Mouse (Mus musculus) brown adipose tissue, adult 24 weeks (tissue): ENCODE measurements around the gene Dnajc22. TPM values are rescaled to one million over a fixed set of nuclear protein-coding genes. Genes with fewer than 3 reads are reported as not detected.

ENCODE experiments used
- H3K27ac ChIP-seq: fragments of 200-500 bp; replicated peaks from 2 replicates; pipeline ENCODE4 v1.5.1; 2012; ENCODE audit warnings: low read depth, mild to moderate bottlenecking, low read length
- H3K4me1 ChIP-seq: fragments of 200-500 bp; 2 replicates; pipeline ENCODE4 v1.6.1; 2012; ENCODE audit warnings: low read length, mixed read lengths; ENCODE audit not compliant: control insufficient read depth, insufficient read depth, insufficient read length
- H3K4me3 ChIP-seq: fragments of 200-500 bp; 2 replicates; pipeline ENCODE4 v1.5.1; 2012; ENCODE audit warnings: low read depth, mild to moderate bottlenecking, low read length, moderate library complexity; ENCODE audit not compliant: insufficient read depth
- polyA plus RNA-seq: library from polyadenylated mRNA; stranded (reverse); fragments of >200 nt; gene quantifications from 2 replicates; pipeline ENCODE4 v1.2.4, GENCODE M21; 2012; ENCODE audit not compliant: missing spikeins, insufficient read depth, insufficient read length

The Dnajc22 gene
- polyA plus RNA-seq, 1 experiment = 9.6 TPM

DNA sequence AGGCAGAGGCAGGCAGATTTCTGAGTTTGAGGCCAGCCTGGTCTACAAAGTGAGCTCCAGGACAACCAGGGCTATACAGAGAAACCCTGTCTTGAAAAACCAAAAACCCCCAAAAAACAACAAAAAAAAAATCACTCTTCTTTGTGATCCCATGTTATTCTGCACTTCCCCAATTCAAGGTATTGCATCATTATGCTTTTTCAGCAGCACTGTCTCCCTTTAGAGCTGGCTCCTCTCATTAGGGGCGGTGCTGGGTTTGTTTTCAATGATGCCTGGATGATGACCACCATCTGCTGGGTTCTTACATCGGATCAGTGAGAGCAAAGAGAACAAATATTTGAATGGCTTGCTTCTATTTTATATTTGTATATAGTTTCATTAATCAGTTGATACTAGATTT, 29.7 kb downstream of the Dnajc22 start:
- Histone ChIP-seq H3K27ac (no peak overlapping the region), H3K4me1 (no peaks in the 10 kb centered on the region), H3K4me3 (no peak overlapping the region)

DNA sequence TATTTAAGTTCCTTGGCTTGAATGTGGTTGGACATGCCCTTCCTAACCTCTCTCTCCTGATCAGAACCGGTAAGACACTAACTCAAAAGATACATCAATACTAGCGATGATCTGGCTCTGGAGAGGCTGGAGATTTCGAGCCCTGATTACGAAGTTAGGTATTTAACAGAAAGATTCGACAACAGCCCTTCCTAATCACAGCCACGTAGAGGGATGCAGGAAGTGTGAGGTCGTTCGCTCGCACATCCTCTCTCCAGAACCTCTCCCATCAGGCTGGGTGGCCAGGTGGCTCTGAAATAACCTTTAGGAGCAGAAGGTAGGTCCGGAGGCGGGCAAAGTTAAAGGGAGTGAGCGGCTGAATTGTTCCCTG, 32.7 kb downstream of the Dnajc22 start, which contains the start of gene Spats2:
Spats2 (plus strand) TSS at position 206 of the 370 bp plus-strand sequence.
- H3K4me3 ChIP-seq = peak within 1 kb of the TSS; percentile 98
- H3K4me1 ChIP-seq = no peaks in the 10 kb centered on the region
- H3K27ac ChIP-seq = peak within 1 kb of the TSS; percentile 80

DNA sequence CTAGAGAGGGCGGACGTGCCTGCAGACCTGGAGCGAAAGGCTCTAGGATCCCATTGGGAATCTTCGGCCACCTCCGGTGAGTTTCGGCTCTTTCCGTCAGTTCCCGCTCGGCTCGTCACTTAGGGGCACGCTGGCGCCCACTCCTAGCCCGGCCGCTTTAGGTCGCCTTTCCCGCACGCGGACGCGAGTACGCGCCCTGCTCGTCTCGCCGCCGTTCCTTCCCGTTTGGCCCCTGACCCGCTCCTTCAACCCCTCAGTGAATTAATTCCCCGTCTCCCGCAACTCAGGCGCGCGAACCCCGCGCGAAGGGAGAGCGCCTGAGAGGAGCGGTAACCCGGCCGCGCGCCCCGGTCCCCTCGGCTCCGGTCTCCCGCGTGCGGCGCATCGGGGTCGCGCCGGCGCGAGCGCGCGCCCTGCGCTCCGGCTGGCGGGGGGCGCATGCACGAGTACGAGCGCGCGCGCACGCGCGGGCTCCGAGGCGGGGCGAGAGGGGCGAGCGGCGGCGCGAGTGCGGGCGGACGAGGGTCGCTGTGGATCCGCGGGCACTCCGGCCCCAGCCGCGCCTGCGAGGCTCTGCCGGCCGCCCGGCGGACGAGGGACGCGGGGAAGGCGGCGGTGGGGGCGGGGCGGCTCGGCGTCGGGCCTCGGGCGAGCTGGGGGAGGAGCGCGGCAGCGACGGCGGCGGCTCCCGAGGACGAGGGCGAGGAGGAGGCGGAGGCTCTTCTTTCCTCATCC, 33.3 kb downstream of the Dnajc22 start:
- Histone ChIP-seq H3K27ac (peak overlapping the region; percentile 80), H3K4me1 (no peaks in the 10 kb centered on the region), H3K4me3 (peak overlapping the region; percentile 98)

DNA sequence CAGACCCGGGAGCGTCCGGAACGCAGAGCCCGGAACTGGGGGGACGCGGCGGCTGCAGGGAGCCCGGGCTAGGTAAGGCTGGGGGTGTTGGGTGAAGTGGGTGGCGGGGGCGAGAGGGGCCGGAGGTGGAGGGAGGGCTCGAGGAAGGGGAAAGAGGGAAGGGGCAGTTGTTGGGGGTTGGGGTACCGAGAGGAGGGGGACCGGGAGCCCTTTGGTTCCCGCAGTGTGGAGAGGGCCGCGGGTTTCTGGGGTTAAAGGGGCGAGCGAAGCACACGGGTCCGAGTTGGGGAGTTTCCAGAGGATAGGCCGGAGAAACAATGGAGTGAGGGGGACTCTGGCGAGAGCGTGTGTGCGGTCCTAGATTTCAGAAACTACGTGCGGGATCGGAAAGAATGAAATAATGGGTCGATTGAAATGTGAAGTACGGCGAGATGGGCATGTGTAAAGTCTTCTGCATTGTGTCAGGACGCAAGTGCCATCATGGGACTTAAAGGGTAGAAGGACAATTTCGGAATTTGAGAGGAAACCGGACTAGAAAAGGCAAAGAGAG, 33.9 kb downstream of the Dnajc22 start:
- Histone ChIP-seq H3K4me1 (no peaks in the 10 kb centered on the region), H3K27ac (no peak overlapping the region), H3K4me3 (peak overlapping the region; percentile 98)

DNA sequence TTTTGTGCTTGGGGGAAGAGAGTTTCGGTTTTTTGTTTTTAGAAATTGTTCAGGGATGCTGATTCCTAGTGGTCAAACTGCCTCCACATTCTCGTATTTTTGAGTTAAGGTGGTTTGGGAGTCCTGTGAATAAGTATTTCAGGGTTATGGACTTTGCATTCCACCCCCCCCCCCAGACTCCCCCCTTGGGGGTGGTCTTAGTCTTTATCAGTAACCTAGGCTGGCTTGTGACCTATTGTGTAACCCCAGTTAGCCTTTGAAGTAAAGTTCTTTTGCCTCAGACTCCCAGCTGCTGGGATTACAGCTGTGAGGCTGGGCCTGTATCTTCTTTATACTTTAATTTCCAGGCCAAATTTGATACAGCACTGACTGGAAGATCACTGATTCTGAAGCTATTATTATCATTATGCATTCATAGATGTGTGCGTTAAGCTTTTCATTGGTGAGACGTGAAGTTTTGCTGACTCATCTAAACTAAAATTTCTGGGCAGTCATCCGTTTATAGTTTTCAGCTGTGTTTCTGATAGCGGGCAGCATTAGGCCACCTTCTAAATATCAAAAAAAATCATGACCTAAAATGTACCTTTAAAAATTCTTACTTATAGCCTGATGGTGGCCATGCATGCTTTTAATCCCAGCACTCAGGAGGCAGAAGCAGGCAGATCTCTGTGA, 35.0 kb downstream of the Dnajc22 start:
- no peak overlapping the region for H3K27ac ChIP-seq
- H3K4me3 ChIP-seq = no peak overlapping the region
- H3K4me1 ChIP-seq = no peaks in the 10 kb centered on the region

DNA sequence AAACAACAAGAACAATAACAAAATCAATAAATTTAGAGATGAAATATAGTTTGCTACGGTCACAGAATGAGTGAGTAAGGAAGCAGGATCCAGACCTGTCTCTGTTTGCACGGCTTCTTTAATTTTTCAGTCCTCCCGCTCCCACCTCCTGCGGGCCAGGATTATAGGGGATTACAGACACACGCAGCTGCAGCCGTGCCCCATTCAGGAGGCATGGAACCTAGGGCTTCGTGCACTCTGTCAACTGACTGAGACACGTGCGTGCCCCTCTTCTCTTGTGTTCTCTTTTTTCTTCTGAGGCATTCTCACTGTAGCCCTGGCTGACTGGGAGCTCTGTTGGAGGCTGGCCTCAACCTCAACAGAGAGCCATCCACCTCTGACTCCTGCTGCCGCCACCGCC, 36.5 kb downstream of the Dnajc22 start:
- Histone ChIP-seq H3K27ac (no peak overlapping the region), H3K4me3 (no peak overlapping the region), H3K4me1 (no peaks in the 10 kb centered on the region)

DNA sequence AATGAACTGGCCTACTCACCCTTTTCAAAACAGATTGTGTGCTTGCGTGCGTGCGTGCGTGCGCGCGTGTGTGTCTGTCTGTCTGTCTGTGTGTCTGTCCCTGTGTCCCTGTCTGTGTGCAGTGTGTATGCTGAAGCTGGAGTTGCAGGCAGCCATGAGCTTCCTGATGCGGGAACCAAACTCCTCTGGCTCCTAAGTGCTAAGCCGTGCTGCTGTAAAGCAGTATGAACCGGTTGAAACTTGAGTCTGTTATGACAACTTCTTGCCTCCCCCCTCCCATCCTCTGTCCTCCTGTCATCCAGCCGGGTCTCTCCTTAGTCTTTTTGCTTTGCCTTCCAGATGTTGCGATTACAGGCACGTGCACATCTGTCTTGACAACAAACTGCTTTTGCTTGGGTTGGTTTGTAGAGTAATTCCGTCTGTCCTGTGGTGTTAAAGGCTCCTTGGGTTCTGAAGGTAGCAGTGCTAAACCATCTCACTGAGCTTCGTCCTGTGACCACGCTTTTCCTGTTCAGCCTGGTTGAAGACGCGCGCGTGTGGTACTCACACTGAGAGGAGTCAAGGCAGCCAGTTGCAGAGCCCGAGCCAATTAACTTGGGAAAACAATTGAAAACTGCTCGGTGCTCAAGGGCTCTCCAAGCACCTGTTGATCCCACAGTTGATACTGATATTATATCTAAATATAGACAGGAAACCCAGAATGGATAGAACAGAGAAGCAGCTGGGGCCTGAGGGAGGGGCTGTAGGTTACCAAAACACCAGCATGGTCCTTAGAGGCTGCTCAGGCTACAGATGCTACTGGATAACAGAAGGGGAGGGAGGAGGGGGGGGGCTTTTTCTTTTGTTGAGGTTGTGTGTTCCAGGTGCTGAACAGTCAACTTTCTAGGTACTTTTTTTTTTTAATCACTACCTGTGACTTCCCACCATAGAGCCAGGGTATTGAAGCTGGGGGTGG, 37.3 kb downstream of the Dnajc22 start:
- no peak overlapping the region for H3K27ac ChIP-seq
- H3K4me3 ChIP-seq = no peak overlapping the region
- no peaks in the 10 kb centered on the region for H3K4me1 ChIP-seq

DNA sequence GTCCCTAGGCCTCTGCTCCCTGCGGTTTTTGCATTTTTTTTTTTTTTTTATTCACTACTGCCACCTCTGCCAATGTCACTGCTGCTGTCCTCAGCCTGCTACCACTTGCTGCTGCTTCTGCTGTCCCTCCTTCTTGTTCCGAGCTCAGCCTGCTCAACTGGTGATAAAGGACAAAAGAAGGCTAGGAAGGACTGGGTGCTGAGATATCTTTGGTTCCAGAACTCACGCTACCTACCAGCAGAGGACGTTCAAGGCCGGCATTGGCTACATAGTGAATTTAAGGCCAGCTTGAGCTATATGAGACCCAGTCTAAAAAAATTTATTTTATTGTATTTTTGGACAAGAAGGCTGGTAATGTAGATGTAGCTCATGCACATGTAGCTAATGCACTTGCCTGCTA, 45.4 kb downstream of the Dnajc22 start:
- no peaks in the 10 kb centered on the region for H3K4me1 ChIP-seq
- no peak overlapping the region for H3K27ac ChIP-seq
- no peak overlapping the region for H3K4me3 ChIP-seq

DNA sequence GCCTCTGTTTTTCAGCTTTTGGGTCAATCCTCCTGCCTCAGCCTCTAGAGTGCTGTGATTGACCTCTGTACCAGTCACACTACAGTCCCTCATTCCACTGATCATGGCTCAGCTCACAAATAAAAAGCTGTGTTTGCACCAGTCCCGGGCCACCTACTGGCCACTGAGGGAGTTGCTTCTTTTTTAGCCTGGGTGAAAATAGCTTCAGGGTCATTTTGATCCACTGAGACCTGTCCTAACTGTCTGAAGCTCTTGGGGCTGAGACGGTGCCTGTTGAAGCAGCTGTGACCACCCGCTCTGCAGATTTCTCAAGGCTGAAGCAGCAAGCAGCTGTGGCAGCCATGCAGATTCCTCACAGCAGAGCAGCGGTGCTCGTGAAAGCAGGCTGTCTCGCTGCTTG, 46.7 kb downstream of the Dnajc22 start:
- Histone ChIP-seq H3K4me1 (no peaks in the 10 kb centered on the region), H3K4me3 (no peak overlapping the region), H3K27ac (no peak overlapping the region)

DNA sequence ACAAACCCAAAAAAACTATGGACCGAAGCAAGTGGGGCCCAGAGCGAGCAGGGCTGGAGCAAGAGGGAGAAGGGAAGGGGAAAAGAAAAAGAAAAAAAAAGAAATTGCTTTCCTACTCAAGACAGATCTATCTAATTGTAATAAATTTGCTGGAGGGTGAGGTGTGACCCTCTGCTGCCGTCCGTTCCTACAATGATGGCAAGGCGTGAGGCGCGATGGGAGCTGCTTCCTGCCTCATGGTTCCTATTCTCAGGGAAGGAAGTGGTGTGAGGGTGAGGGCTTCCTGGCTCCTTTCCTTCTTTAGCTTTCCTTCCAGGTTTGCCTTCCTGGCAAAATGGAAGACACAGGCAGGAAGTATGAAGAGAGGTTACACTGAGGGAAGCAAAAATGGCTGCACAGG, 57.5 kb downstream of the Dnajc22 start:
- Histone ChIP-seq H3K27ac (no peak overlapping the region), H3K4me3 (no peak overlapping the region), H3K4me1 (no peaks in the 10 kb centered on the region)

DNA sequence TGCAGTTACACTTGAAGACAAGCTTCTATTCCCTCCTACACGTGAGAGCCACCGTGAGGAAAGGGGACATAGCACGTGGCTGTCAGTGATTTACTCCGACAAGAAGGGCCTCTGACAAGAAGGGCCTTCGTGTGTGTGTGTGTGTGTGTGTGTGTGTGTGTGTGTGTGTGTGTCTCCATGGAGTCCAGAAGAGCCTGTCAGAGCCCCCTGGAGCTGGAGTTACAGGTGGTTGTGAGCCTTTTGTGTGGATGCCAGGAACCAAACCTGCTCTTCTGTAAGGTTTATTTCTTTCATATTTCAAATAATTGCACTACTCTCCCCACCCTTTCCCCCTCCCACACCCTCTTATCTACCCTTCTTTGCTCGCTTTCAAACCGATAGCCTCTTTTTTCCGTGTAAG, 58.4 kb downstream of the Dnajc22 start:
- no peak overlapping the region for H3K27ac ChIP-seq
- H3K4me3 ChIP-seq = no peak overlapping the region
- no peaks in the 10 kb centered on the region for H3K4me1 ChIP-seq

DNA sequence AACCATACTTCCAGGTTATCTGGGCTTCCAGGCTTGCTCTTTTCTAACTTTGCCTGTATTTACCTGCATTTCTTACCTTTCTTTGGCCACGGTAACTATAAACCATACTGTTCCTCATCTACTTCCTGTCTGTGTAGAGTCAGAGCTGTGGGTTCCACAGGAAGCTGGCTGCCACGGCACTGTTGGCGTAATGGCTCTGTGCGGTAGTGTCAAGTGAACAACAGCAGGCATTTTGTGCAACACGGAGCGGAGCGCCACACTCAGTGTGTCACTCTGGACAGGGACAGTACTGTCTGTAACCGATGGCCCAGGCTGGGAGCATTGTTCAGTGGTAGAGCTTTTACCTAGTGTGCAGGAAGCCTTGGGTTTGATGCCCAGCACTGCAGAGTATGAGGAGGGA, 60.5 kb downstream of the Dnajc22 start:
- no peak overlapping the region for H3K27ac ChIP-seq
- H3K4me3 ChIP-seq = no peak overlapping the region
- no peaks in the 10 kb centered on the region for H3K4me1 ChIP-seq
